Mouse (Mus musculus) MEL (cell line): ENCODE measurements around the gene Nt5dc1.

Source experiments
- BHLHE40 ChIP-seq: IDR thresholded peaks from 2 replicates; pipeline ENCODE4 v1.6.1; 2012; ENCODE audit warnings: low read depth, mild to moderate bottlenecking, inconsistent platforms, low read length, improper control_type of control experiment, borderline replicate concordance
- CTCF ChIP-seq, 3 experiments: IDR thresholded peaks in 2 of 3; conservative IDR thresholded peaks in 1 of 3; 2 replicates each; pipeline ENCODE4 v1.5.1; 2011 to 2012; ENCODE audit warnings: low read length in 3 of 3, low read depth in 2 of 3, mild to moderate bottlenecking in 2 of 3, improper control_type of control experiment in 1 of 3, inconsistent platforms in 1 of 3, mixed read lengths in 1 of 3, moderate library complexity in 1 of 3; ENCODE audit not compliant: control insufficient read depth in 1 of 3, insufficient read depth in 1 of 3, poor library complexity in 1 of 3, severe bottlenecking in 1 of 3
- ELF1 ChIP-seq: IDR thresholded peaks from 2 replicates; pipeline ENCODE4 v1.6.1; 2014; ENCODE audit warnings: low read depth, mild to moderate bottlenecking, inconsistent platforms, low read length, improper control_type of control experiment, moderate library complexity
- EP300 ChIP-seq, 2 experiments: IDR thresholded peaks; 2 replicates each; pipeline ENCODE4 v1.6.1; 2011; ENCODE audit warnings: improper control_type of control experiment in 2 of 2, low read length in 2 of 2, low read depth in 1 of 2, mild to moderate bottlenecking in 1 of 2
- ETS1 ChIP-seq: IDR thresholded peaks from 2 replicates; pipeline ENCODE4 v1.6.1; 2012; ENCODE audit warnings: low read depth, mild to moderate bottlenecking, inconsistent platforms, low read length, improper control_type of control experiment, moderate library complexity
- GATA1 ChIP-seq: IDR thresholded peaks from 2 replicates; pipeline ENCODE4 v1.6.1; 2011; ENCODE audit warnings: low read depth, low read length, improper control_type of control experiment
- MAZ ChIP-seq: IDR thresholded peaks from 2 replicates; pipeline ENCODE4 v1.6.1; 2012; ENCODE audit warnings: low read depth, mild to moderate bottlenecking, inconsistent platforms, low read length, improper control_type of control experiment
- MXI1 ChIP-seq: IDR thresholded peaks from 2 replicates; pipeline ENCODE4 v1.6.1; 2011; ENCODE audit warnings: mild to moderate bottlenecking, low read depth, low read length, improper control_type of control experiment
- MYC ChIP-seq: IDR thresholded peaks from 2 replicates; pipeline ENCODE4 v1.6.1; 2011; ENCODE audit warnings: low read depth, mild to moderate bottlenecking, low read length, improper control_type of control experiment, moderate library complexity
- POLR2A ChIP-seq, 2 experiments: IDR thresholded peaks; 2 replicates each; pipeline ENCODE4 v1.6.1; 2011 to 2012; ENCODE audit warnings: low read length in 2 of 2, mild to moderate bottlenecking in 2 of 2, control low read depth in 1 of 2, improper control_type of control experiment in 1 of 2, low read depth in 1 of 2, moderate library complexity in 1 of 2; ENCODE audit not compliant: control insufficient read depth in 1 of 2, insufficient read depth in 1 of 2, poor library complexity in 1 of 2
- POLR2AphosphoS2 ChIP-seq: IDR thresholded peaks from 2 replicates; pipeline ENCODE4 v1.6.1; 2011; ENCODE audit warnings: low read length, improper control_type of control experiment
- SMC3 ChIP-seq: IDR thresholded peaks from 2 replicates; pipeline ENCODE4 v1.6.1; 2011; ENCODE audit warnings: low read depth, low read length, improper control_type of control experiment
- ZKSCAN1 ChIP-seq: IDR thresholded peaks from 2 replicates; pipeline ENCODE4 v1.6.1; 2012; ENCODE audit warnings: low read depth, mild to moderate bottlenecking, inconsistent platforms, low read length, improper control_type of control experiment, moderate library complexity
- ZNF384 ChIP-seq: IDR thresholded peaks from 2 replicates; pipeline ENCODE4 v1.6.1; 2012; ENCODE audit warnings: low read depth, mild to moderate bottlenecking, inconsistent platforms, low read length, improper control_type of control experiment

GRCm38 (mm10) chr10:34300368-34300767 lies 118.0 kb downstream of the Nt5dc1 start:
- TF ChIP-seq CTCF (IDR thresholded peaks at IDR 0.05 in 2 of 3, conservative IDR thresholded peaks at IDR 0.05 in 1 of 3; ENCODE audit: control insufficient read depth in 1 of 3, insufficient read depth in 1 of 3, low read depth in 2 of 3, low read length in 3 of 3, poor library complexity in 1 of 3, severe bottlenecking in 1 of 3) (no peak), SMC3 (no peak), ETS1 (no peak), EP300 (IDR thresholded peaks at IDR 0.05; ENCODE audit: low read depth in 1 of 2, low read length in 2 of 2) (no peak), GATA1 (no peak), ZNF384 (no peak), POLR2AphosphoS2 (no peak), BHLHE40 (no peak), ELF1 (no peak), POLR2A (IDR thresholded peaks at IDR 0.05; ENCODE audit: control insufficient read depth in 1 of 2, insufficient read depth in 1 of 2, low read depth in 1 of 2, low read length in 2 of 2, poor library complexity in 1 of 2) (no peak), ZKSCAN1 (no peak), MAZ (no peak), MYC (no peak), MXI1 (no peak)
